12 mouse cellular contexts compared by ENCODE assay signal in genomic region chr15:59879311-59879710, GRCm38 (mm10).
A peak's percentile ranks its signal among the peaks of the same experiment; 100 is the strongest.
DNase-seq lines count a peak whose midpoint lies in the region; ATAC-seq and TF ChIP-seq lines count a peak whose summit lies in the region.
"Had no signal": no experiment of that assay in that cellular context is flagged by ENCODE, and none has a peak within 500 bp of the region (broad histone marks: within the 10 kb centered on the region; RNA-seq: fewer than 3 reads in every experiment).

No protein-coding gene starts in this region.

- no peak overlapping the region for H3K4me3 ChIP-seq in forebrain, postnatal 0 days (ENCODE audit: low read depth, low read length)
- H3K4me3 ChIP-seq in forebrain, embryonic 16.5 days (replicated peaks; ENCODE audit: low read length): no peak overlapping the region
- H3K4me3 ChIP-seq in left cerebral cortex, adult 2 months: no peak overlapping the region
- H3K4me3 ChIP-seq: limb, embryonic 12.5 days; midbrain, embryonic 10.5 days; myocyte had no signal

- DNase-seq in forebrain, postnatal 0 days: no peak
- DNase-seq in left cerebral cortex, adult 2 months (ENCODE audit: extremely low spot score in 1 of 2, low spot score in 2 of 2): no peak
- no peak for DNase-seq in left cerebral cortex, adult 9 months (ENCODE audit: low spot score in 2 of 2)
- peak; percentile 4 for DNase-seq in urinary bladder, postnatal 14 days (ENCODE audit: low spot score)
- no peak for DNase-seq in urinary bladder, adult 2 months (ENCODE audit: low spot score)
- DNase-seq in layer of hippocampus, adult 9-10 months (ENCODE audit: low spot score): no peak
- DNase-seq in neural tube, embryonic 10.5 days (ENCODE audit: extremely low spot score, low spot score): no peak
- DNase-seq: heart, postnatal 14 days had no signal

- peak; percentile 13; the same call in 1 of the 2 replicates for TF ChIP-seq CTCF in forebrain, postnatal 0 days (IDR thresholded peaks at IDR 0.05; ENCODE audit: low read depth)
- peak; percentile 33 for TF ChIP-seq CTCF in left cerebral cortex, adult 2 months (IDR thresholded peaks at IDR 0.05)

- H3K9me3 ChIP-seq in forebrain, postnatal 0 days (ENCODE audit: low read length): no peaks in the 10 kb centered on the region
- H3K9me3 ChIP-seq in forebrain, embryonic 16.5 days (ENCODE audit: control insufficient read depth, low read length): no peaks in the 10 kb centered on the region
- H3K9me3 ChIP-seq: limb, embryonic 12.5 days; midbrain, embryonic 10.5 days had no signal

- intact Hi-C loops in left cerebral cortex, adult 2 months (cut with DNase I): loop anchor here (5.0 kb wide), 2 partner anchors 218 to 943 kb away; no protein-coding TSS in a partner anchor

- 91% methylated on average over 4 of the region's 4 CpGs for WGBS in forebrain, postnatal 0 days
- 85% methylated on average over 4 of the region's 4 CpGs for WGBS in forebrain, embryonic 16.5 days

- no peak overlapping the region for H3K27ac ChIP-seq in forebrain, postnatal 0 days (ENCODE audit: low read depth, low read length)
- no peak overlapping the region for H3K27ac ChIP-seq in forebrain, embryonic 16.5 days (ENCODE audit: low read length)
- no peak overlapping the region for H3K27ac ChIP-seq in left cerebral cortex, adult 2 months
- H3K27ac ChIP-seq: limb, embryonic 12.5 days; midbrain, embryonic 10.5 days had no signal

- H3K27me3 ChIP-seq in forebrain, postnatal 0 days (ENCODE audit: insufficient read depth, low read length): no peaks in the 10 kb centered on the region
- H3K27me3 ChIP-seq in forebrain, embryonic 16.5 days (replicated peaks; ENCODE audit: control insufficient read depth, insufficient read depth, low read length): no peaks in the 10 kb centered on the region
- H3K27me3 ChIP-seq: limb, embryonic 12.5 days had no signal

- H3K4me2 ChIP-seq in forebrain, postnatal 0 days (ENCODE audit: low read depth): no peak overlapping the region
- no peak overlapping the region for H3K4me2 ChIP-seq in forebrain, embryonic 16.5 days (ENCODE audit: low read length)
- H3K4me2 ChIP-seq: limb, embryonic 12.5 days had no signal

- H3K9ac ChIP-seq in forebrain, postnatal 0 days: no peak overlapping the region
- no peak overlapping the region for H3K9ac ChIP-seq in forebrain, embryonic 16.5 days (replicated peaks; ENCODE audit: low read depth, low read length)
- H3K9ac ChIP-seq: limb, embryonic 12.5 days had no signal

- no peaks in the 10 kb centered on the region for H3K4me1 ChIP-seq in forebrain, postnatal 0 days (ENCODE audit: insufficient read depth)
- H3K4me1 ChIP-seq in forebrain, embryonic 16.5 days (replicated peaks; ENCODE audit: control insufficient read depth, insufficient read depth, low read length): no peaks in the 10 kb centered on the region
- H3K4me1 ChIP-seq: limb, embryonic 12.5 days; midbrain, embryonic 10.5 days had no signal

- no peak for ATAC-seq in forebrain, postnatal 0 days
- ATAC-seq in forebrain, embryonic 16.5 days: no peak

- H3K36me3 ChIP-seq in forebrain, postnatal 0 days (ENCODE audit: insufficient read depth): no peaks in the 10 kb centered on the region
- no peaks in the 10 kb centered on the region for H3K36me3 ChIP-seq in forebrain, embryonic 16.5 days (ENCODE audit: control insufficient read depth, insufficient read depth)
- H3K36me3 ChIP-seq: limb, embryonic 12.5 days; midbrain, embryonic 10.5 days had no signal
